Mouse (Mus musculus) hindbrain, embryonic 13.5 days (tissue): ENCODE measurements around the gene Mapk1ip1. TPM values are rescaled to one million over a fixed set of nuclear protein-coding genes. Genes with fewer than 3 reads are reported as not detected.

Experiments
- ATAC-seq: fragments of 200-750 bp; cut with Nextera tagmentation; 2 replicates; pipeline ENCODE4 v1.8.0; 2017; ENCODE audit warnings: moderate TSS enrichment; ENCODE audit not compliant: low FRiP score
- H3K27ac ChIP-seq: fragments of 300-500 bp; sonication (generic); 2 replicates; pipeline ENCODE4 v1.5.1; 2015; ENCODE audit warnings: inconsistent platforms, mild to moderate bottlenecking, moderate library complexity
- H3K27me3 ChIP-seq: fragments of 300-500 bp; sonication (generic); 2 replicates; pipeline ENCODE4 v1.6.1; 2015; ENCODE audit warnings: mild to moderate bottlenecking, inconsistent platforms
- H3K36me3 ChIP-seq: fragments of 300-500 bp; sonication (generic); 2 replicates; pipeline ENCODE4 v1.6.1; 2015; ENCODE audit warnings: mild to moderate bottlenecking, inconsistent platforms
- H3K4me1 ChIP-seq: fragments of 300-500 bp; sonication (generic); replicated peaks from 2 replicates; pipeline ENCODE4 v1.6.1; 2015; ENCODE audit warnings: inconsistent platforms
- H3K4me2 ChIP-seq: fragments of 300-500 bp; sonication (generic); 2 replicates; pipeline ENCODE4 v1.6.1; 2015; ENCODE audit warnings: inconsistent platforms, mild to moderate bottlenecking, moderate library complexity
- H3K4me3 ChIP-seq: fragments of 300-500 bp; sonication (generic); 2 replicates; pipeline ENCODE4 v1.5.1; 2015; ENCODE audit warnings: mild to moderate bottlenecking, inconsistent platforms
- H3K9ac ChIP-seq: fragments of 300-500 bp; sonication (generic); 2 replicates; pipeline ENCODE4 v1.6.1; 2015; ENCODE audit warnings: mild to moderate bottlenecking, inconsistent platforms
- H3K9me3 ChIP-seq: fragments of 300-500 bp; sonication (generic); 2 replicates; pipeline ENCODE4 v1.6.1; 2016; ENCODE audit warnings: inconsistent platforms
- WGBS: fragments of 180-500 bp; shearing (Covaris S2); methylation state at CpG from one replicate; pipeline ENCODE4 v1.1.7; 2015; 5-methylcytosine and 5-hydroxymethylcytosine counted together
- polyA plus RNA-seq: library from polyadenylated mRNA; unstranded; fragments of >200 nt; fragmentation: Nextera tagmentation; extraction: Ambion mirVana; gene quantifications from 2 replicates; pipeline ENCODE4 v1.2.1, GENCODE M21; 2015

The Mapk1ip1 gene
- polyA plus RNA-seq: 29.1 and 30.8 TPM in 2 replicates

DNA sequence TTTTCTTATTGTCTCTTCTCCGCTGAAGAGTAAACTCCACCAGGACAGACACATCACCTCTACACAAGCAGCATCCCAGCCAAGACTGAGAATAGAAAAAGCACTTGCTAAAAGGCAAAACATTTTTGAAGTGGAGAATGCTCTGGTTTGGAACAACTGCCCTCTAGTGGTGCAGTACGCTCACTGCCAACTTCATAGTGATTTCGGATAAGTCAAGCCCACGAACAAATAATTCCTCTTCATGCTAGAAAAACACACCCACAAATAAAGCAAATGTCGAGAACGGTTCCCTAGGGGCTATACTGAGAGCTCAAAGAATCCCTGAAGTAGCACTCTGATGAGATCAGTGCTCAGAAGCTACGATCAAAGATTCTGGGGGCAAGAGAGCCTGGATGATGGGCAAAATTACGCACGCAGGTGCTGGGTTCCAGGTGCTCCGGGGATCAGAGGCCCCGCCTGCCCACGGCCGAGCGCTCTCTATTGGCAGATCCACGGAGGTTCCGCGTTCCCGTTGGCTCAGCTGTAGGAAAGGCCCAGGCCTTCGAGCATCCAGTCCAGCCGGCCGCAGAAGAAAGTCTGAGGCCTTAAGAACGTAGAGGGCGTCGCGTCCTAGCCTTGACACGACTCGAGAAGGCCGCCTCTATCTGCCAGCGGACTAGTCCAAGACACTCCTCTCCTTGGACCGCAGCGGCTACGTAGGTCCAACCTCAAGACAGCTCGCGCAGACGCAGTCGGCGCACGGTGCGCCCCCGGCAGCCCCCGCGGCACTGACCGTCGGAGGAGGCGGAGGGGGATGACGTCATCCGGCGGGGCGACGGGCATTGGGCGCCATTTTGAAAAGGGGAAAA, at the start of gene Mapk1ip1, which contains the start of gene Ppp2r2d:
TSS of gene Mapk1ip1 (minus strand) at position 730 of the 848 bp plus-strand sequence.
TSS of gene Ppp2r2d (plus strand) at position 536 of the 848 bp plus-strand sequence.
- WGBS: under 1% methylated on average over 51 of the region's 51 CpGs
- H3K27me3 ChIP-seq: no peaks in the 10 kb centered on the region
- peak within 1 kb of the TSS; percentile 82 for H3K4me2 ChIP-seq
- peak within 1 kb of the TSS; percentile 96 for H3K27ac ChIP-seq
- peak within 1 kb of the TSS; percentile 98 for H3K9ac ChIP-seq
- no peaks in the 10 kb centered on the region for H3K9me3 ChIP-seq
- peaks cover 75% of the 10 kb centered on the region for H3K4me1 ChIP-seq
- H3K36me3 ChIP-seq: peaks cover 15% of the 10 kb centered on the region; the same call in 1 of the 2 replicates
- peak; percentile 93 for ATAC-seq
- H3K4me3 ChIP-seq: peak within 1 kb of the TSS; percentile 98

DNA sequence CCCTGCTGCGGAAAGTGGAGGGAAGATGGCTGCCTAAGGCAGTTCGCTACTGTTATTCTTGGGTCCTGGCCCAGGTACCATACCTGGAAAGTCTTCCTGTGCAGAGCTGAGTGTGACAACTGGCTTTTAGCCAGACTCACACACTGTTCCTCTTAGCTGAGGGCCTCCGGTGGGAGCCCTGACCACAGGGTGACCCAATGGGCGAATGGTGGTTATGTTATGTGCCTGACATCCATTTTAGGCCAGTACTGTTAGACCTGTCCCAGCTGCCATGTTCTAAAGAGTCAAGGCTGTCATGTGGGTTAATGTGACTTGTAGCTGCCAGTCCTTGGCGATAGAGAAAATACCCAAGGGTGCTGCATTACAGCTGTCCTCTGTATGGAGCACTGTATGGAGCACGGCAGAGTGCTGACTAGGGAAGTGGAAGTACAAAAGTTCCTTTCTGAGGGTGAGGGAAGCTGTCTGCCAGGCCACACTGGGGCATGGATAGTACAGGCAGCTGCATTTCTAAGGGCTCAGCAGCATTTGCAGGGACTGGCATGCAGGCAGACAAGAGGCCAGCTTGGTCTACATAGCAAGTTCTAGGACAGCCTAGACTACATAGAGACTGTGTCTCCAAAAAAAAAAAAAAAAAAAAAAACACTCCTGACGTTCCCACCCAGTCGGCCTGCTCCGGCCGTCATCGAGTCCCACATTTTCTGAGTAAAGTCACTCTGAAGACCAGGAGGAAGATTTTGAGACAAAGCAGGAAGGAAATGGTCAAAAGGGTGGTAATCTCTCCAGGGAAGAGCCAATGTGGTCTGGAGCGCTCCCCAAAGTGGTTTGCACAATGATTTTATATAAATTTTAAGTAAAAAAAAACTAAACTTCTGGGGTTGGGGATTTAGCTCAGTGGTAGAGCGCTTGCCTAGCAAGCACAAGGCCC, 39.6 kb upstream of the Mapk1ip1 start:
- H3K4me2 ChIP-seq: no peak overlapping the region
- WGBS: 90% methylated on average over 13 of the region's 13 CpGs
- no peaks in the 10 kb centered on the region for H3K27me3 ChIP-seq
- no peak overlapping the region for H3K27ac ChIP-seq
- no peak overlapping the region for H3K9ac ChIP-seq
- ATAC-seq: no peak
- H3K9me3 ChIP-seq: no peaks in the 10 kb centered on the region
- no peaks in the 10 kb centered on the region for H3K4me1 ChIP-seq
- peaks cover 42% of the 10 kb centered on the region for H3K36me3 ChIP-seq
- H3K4me3 ChIP-seq: no peak overlapping the region

DNA sequence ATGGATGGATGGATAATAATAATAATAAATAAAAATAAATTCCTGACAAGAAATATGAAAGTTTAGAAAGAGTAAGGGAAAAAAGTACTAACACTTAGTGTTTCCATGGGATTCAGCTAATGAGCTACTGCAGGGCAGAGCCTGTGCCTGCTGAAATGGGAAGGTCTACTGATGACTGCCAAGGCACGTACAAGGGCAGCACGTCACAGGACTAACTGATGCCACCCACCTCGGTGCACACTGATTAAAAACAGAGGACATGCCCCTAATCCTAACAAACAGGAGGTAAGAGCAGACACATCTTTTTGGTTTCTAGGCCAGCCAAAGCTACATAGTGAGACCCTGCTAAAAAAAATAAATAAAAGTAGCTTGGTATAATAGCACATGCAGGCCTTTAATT, 37.7 kb upstream of the Mapk1ip1 start:
- Histone ChIP-seq H3K9ac (no peak overlapping the region), H3K9me3 (no peaks in the 10 kb centered on the region), H3K4me3 (no peak overlapping the region), H3K4me1 (no peaks in the 10 kb centered on the region), H3K27ac (no peak overlapping the region), H3K4me2 (no peak overlapping the region), H3K36me3 (peaks cover 61% of the 10 kb centered on the region), H3K27me3 (no peaks in the 10 kb centered on the region)
- 99% methylated on average over 3 of the region's 3 CpGs for WGBS
- ATAC-seq: no peak

DNA sequence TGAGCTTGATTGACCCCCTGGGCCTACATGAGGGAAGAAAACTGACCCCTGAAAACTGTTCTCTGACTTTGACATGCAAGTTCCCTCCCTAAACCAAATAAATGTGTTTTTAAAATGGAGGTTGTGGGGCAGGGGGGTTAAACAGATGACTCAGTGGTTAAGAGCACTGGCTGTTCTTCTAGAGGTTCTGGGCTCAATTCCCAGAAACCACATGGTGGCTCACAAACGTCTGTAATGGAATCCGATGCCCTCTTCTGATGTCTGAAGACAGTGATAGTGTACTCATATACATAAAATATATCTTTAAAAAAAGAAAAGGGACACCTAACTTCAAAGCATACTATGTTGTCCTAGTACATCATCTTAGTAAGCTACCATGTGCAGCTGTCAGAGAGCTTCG, 29.0 kb upstream of the Mapk1ip1 start:
- no peak for ATAC-seq
- peaks cover 97% of the 10 kb centered on the region for H3K36me3 ChIP-seq
- no peak overlapping the region for H3K27ac ChIP-seq
- H3K4me2 ChIP-seq: no peak overlapping the region
- no peak overlapping the region for H3K9ac ChIP-seq
- WGBS: 91% methylated on average over 3 of the region's 3 CpGs
- no peak overlapping the region for H3K4me3 ChIP-seq
- no peaks in the 10 kb centered on the region for H3K27me3 ChIP-seq
- H3K4me1 ChIP-seq: no peaks in the 10 kb centered on the region
- no peaks in the 10 kb centered on the region for H3K9me3 ChIP-seq

DNA sequence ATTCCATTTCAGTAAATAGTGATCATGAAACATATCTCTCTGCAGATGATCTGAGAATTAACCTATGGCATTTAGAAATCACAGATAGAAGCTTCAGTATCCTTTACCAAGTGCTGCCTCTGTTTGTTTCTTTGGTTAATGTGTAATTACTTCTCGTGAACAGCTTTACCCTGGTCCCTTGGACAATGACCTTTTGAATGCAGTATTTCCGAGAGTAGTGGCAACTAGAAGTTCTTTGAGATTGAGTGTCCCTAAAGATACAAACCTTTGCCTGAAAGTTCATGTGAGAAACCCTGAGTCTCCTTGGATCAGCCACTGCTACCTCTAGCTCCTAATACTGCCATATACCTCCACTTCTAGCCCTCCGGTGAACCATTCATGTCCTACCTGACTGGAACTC, 26.9 kb upstream of the Mapk1ip1 start:
- no peak for ATAC-seq
- Histone ChIP-seq H3K9ac (no peak overlapping the region), H3K4me3 (no peak overlapping the region), H3K36me3 (peaks cover 89% of the 10 kb centered on the region), H3K9me3 (no peaks in the 10 kb centered on the region), H3K4me2 (no peak overlapping the region), H3K27me3 (no peaks in the 10 kb centered on the region), H3K27ac (no peak overlapping the region), H3K4me1 (no peaks in the 10 kb centered on the region)
- WGBS: 82% methylated on average over 3 of the region's 3 CpGs

DNA sequence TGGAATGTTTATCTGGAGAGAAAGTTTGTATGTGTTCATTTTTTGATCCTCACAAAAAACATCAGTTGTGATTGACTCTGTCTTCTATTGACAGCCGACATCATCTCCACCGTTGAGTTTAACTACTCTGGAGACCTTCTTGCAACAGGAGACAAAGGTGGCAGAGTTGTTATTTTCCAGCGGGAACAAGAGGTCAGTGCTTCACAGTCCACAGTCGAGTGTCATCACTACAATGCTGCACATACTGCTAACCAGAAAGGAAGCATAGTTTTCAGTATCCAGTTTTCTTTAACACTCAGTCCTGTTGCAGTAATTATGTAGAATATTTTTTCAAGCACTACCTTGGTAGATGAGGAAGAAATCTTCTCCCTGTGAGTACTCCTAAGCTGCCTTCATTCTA, 22.2 kb upstream of the Mapk1ip1 start:
- 95% methylated on average over 4 of the region's 4 CpGs for WGBS
- Histone ChIP-seq H3K9me3 (no peaks in the 10 kb centered on the region), H3K36me3 (peaks cover 43% of the 10 kb centered on the region), H3K4me1 (peaks cover 6% of the 10 kb centered on the region; the same call in 1 of the 2 replicates), H3K4me3 (no peak overlapping the region), H3K9ac (no peak overlapping the region), H3K4me2 (no peak overlapping the region), H3K27ac (no peak overlapping the region), H3K27me3 (no peaks in the 10 kb centered on the region)
- no peak for ATAC-seq

DNA sequence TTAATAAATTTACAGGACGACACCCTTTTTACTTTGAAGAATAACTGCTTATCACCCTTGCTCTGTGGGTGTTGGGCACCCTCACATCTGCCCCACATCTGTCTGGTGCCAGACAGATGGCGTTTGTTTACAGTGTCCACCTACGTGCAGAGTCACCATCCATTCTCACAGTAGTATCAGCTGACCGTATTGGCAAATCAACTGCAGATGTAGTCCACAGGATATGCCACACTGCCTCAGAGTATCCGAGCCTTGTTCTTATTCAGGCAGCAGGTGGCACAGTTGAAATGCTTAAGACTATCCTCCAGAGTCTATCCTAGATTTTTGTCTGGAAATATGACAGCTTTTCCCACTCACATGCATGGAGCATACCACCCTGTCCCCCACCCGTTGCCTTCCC, 21.2 kb upstream of the Mapk1ip1 start:
- Histone ChIP-seq H3K9ac (no peak overlapping the region), H3K36me3 (peaks cover 36% of the 10 kb centered on the region), H3K4me3 (no peak overlapping the region), H3K27me3 (no peaks in the 10 kb centered on the region), H3K4me2 (no peak overlapping the region), H3K9me3 (no peaks in the 10 kb centered on the region), H3K27ac (no peak overlapping the region), H3K4me1 (peaks cover 6% of the 10 kb centered on the region; the same call in 1 of the 2 replicates)
- 77% methylated on average over 6 of the region's 6 CpGs for WGBS
- ATAC-seq: no peak

DNA sequence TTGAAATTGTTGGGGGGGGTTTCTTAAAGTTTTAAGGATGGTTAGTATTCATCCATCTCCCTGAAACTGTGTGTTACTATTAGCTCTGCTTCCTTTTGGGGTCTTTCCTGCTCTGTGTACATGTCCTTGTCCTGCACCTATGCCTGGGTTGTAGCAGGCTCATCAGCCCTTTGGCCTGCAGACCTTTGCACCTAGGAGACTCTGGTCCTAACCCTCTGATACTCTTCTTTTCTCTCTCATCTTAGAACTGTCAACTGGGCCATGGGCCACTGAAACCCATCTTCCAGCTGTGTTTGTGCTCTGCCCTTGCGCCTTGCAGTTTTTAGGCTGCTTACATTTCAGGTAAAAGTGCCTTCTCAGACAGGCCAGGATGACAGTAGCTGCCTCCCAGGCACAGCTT, 18.7 kb upstream of the Mapk1ip1 start:
- H3K9ac ChIP-seq: no peak overlapping the region
- peaks cover 6% of the 10 kb centered on the region; the same call in 1 of the 2 replicates for H3K4me1 ChIP-seq
- no peaks in the 10 kb centered on the region for H3K27me3 ChIP-seq
- H3K9me3 ChIP-seq: no peaks in the 10 kb centered on the region
- no peak overlapping the region for H3K27ac ChIP-seq
- WGBS: 96% methylated on average over 1 of the region's 1 CpGs
- no peak overlapping the region for H3K4me3 ChIP-seq
- H3K4me2 ChIP-seq: no peak overlapping the region
- H3K36me3 ChIP-seq: peaks cover 21% of the 10 kb centered on the region
- ATAC-seq: no peak

DNA sequence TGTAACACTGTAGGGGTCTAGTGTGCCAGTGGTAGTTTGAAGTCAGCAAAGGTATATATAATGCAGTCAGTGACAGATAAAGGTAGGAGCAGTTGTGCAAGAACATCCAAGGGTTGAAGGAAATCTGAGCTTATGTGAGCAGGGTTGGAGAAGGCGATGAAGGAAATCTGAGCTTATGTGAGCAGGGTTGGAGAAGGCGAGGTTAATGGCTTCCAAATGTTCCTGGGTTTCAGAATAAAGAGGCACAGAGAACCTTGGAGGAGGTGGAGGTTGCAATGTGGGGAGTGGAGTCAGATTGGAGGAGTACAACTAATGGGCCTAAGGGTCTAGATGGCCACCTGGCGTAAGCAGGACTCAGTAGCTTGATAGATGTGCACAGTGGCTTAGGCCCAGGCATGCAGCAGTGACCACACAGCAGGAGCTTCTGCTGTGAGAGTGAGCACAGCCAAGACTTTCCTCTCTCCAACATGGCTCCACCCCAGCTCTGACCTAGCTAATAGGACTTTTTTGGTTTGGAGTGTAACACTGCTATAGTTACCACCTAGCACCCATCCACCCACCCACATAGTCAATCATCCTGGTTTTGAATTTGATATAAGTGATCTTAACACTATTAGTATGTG, 18.0 kb upstream of the Mapk1ip1 start:
- Histone ChIP-seq H3K36me3 (peaks cover 16% of the 10 kb centered on the region), H3K4me2 (no peak overlapping the region), H3K9me3 (no peaks in the 10 kb centered on the region), H3K27ac (no peak overlapping the region), H3K27me3 (no peaks in the 10 kb centered on the region), H3K4me1 (peaks cover 6% of the 10 kb centered on the region; the same call in 1 of the 2 replicates), H3K4me3 (no peak overlapping the region), H3K9ac (no peak overlapping the region)
- ATAC-seq: no peak
- WGBS: 91% methylated on average over 3 of the region's 3 CpGs

DNA sequence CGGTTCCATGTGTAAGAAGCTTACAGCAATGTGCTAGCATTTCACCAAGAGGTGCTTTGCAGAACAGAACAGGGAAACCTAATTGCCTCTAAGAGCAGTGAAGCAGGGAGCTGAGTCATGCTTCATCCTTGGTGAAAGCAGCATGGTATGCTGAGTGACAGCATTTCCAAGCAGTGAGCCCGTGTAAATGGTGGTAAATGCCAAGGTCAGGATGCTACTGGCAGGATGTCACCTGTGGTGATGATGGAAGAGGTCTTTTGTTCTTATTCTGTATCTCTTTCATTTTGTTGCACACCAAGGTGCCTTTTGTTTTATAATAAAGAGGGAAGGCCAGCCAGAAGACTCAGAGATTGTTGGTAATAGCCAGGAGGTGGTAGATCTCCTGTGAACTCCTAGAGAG, 10.6 kb upstream of the Mapk1ip1 start:
- Histone ChIP-seq H3K9me3 (no peaks in the 10 kb centered on the region), H3K27me3 (no peaks in the 10 kb centered on the region), H3K27ac (no peak overlapping the region), H3K36me3 (peaks cover 52% of the 10 kb centered on the region), H3K4me3 (no peak overlapping the region), H3K4me2 (no peak overlapping the region), H3K9ac (no peak overlapping the region), H3K4me1 (peaks cover 14% of the 10 kb centered on the region; the same call in 1 of the 2 replicates)
- no peak for ATAC-seq
- 61% methylated on average over 2 of the region's 2 CpGs for WGBS

DNA sequence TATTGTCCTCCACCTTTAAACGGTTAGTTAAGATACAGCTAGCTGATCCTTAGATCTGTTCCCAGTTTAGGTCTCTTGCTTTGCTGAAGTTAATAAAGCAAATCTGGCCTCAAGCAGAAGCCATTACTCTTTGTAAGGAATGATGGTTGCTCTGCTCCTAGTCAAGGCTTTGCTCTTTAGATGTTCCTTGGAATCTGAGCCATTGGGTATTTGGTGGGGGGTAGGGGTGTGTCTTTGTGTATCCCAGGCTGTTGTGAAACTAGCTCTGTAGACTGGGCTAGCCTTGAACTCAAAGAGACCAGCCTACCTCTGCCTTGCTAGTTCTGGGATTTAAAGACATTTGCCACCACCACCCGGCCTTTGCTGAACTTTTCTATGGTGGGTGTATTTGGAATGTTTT, 8.1 kb upstream of the Mapk1ip1 start:
- no peak for ATAC-seq
- H3K4me2 ChIP-seq: no peak overlapping the region
- 95% methylated on average over 2 of the region's 2 CpGs for WGBS
- H3K36me3 ChIP-seq: peaks cover 61% of the 10 kb centered on the region
- H3K27me3 ChIP-seq: no peaks in the 10 kb centered on the region
- H3K27ac ChIP-seq: no peak overlapping the region
- H3K9me3 ChIP-seq: no peaks in the 10 kb centered on the region
- no peak overlapping the region for H3K9ac ChIP-seq
- peaks cover 27% of the 10 kb centered on the region for H3K4me1 ChIP-seq
- H3K4me3 ChIP-seq: no peak overlapping the region
